Mouse (Mus musculus) central nervous system, embryonic 18 days (tissue): ENCODE data around the gene 1700015F17Rik. TPM values are rescaled to one million over a fixed set of nuclear protein-coding genes. Genes with fewer than 3 reads are reported as not detected.

ENCODE experiments used
- polyA plus RNA-seq: library from polyadenylated mRNA; depleted of rRNA; stranded (reverse); fragments of >200 nt; gene quantifications from 2 replicates; pipeline ENCODE4 v1.2.3, GENCODE M21; 2012; rRNA removed

Gene 1700015F17Rik
- polyA plus RNA-seq: 0.11 TPM in 1 of 2 replicates, not detected in the other

GRCm38 (mm10) chr5:5479043-5479442 lies at the start of gene 1700015F17Rik:
TSS of gene 1700015F17Rik (minus strand) at chr5:5479143.

GRCm38 (mm10) chr5:5514196-5515076 lies 35.5 kb upstream of the 1700015F17Rik start, which contains the start of gene Cldn12:
TSS of gene Cldn12 (minus strand) at chr5:5514958.

GRCm38 (mm10) chr5:5419992-5420455 lies 58.9 kb downstream of the 1700015F17Rik start, which contains the start of gene Cdk14:
TSS of gene Cdk14 (minus strand) at chr5:5420312.

Other genes starting within 250 kb of the 1700015F17Rik start
- gene Cdk14, start 58.8 kb downstream of the 1700015F17Rik start, polyA plus RNA-seq: 27.1 and 30.1 TPM in 2 replicates
- 18.0 and 19.1 TPM in 2 replicates for gene Cldn12, start 35.8 kb upstream of the 1700015F17Rik start, polyA plus RNA-seq
- gene Gtpbp10, start 80.4 kb upstream of the 1700015F17Rik start, polyA plus RNA-seq: 15.3 and 16.5 TPM in 2 replicates
- gene Gm8773, start 94.7 kb upstream of the 1700015F17Rik start, polyA plus RNA-seq: 11.0 and 13.1 TPM in 2 replicates
- 16.4 and 18.6 TPM in 2 replicates for gene Cfap69, start 185.1 kb upstream of the 1700015F17Rik start, polyA plus RNA-seq
- gene Steap2, start 215.4 kb upstream of the 1700015F17Rik start, polyA plus RNA-seq: 3.3 and 4.1 TPM in 2 replicates